ENCODE assay signal across 14 mouse cellular contexts in genomic region chr17:85352731-85353130, GRCm38 (mm10).
A peak's percentile ranks its signal among the peaks of the same experiment; 100 is the strongest.
DNase-seq lines count a peak whose midpoint lies in the region; TF ChIP-seq lines count a peak whose summit lies in the region.
"Had no signal": no experiment of that assay in that cellular context is flagged by ENCODE, and none has a peak within 500 bp of the region (broad histone marks: within the 10 kb centered on the region; RNA-seq: fewer than 3 reads in every experiment).

No protein-coding gene starts in this region.

- DNase-seq in cerebellum, postnatal 10 days = peak; percentile 50 to 52
- DNase-seq in cerebellum, adult 9-10 months = no peak
- DNase-seq in layer of hippocampus, adult 2 months (ENCODE audit: low spot score in 2 of 2) = no peak
- no peak for DNase-seq in layer of hippocampus, adult 9-11 months
- peak; percentile 36 for DNase-seq in A20 (ENCODE audit: low read depth, low spot score)
- peak; percentile 1 for DNase-seq in MEL-GATA-1-ER (ENCODE audit: extremely low read depth, low read depth)
- no peak for DNase-seq in urinary bladder, postnatal 25 days (ENCODE audit: low spot score)
- DNase-seq in layer of hippocampus, postnatal 25 days (ENCODE audit: extremely low spot score in 1 of 2, low spot score in 1 of 2) = no peak
- DNase-seq: layer of hippocampus, postnatal 36 days; retina, postnatal 1 day had no signal

- H3K4me3 ChIP-seq in layer of hippocampus, adult 2 months = no peak overlapping the region
- H3K4me3 ChIP-seq: heart, embryonic 13.5 days; hindbrain, embryonic 13.5 days; midbrain, embryonic 15.5 days; neural tube, embryonic 13.5 days had no signal

- peak; percentile 56 for TF ChIP-seq CTCF in layer of hippocampus, adult 2 months (conservative IDR thresholded peaks at IDR 0.05)

- no peak overlapping the region for H3K27ac ChIP-seq in layer of hippocampus, adult 2 months
- H3K27ac ChIP-seq: heart, embryonic 13.5 days; hindbrain, embryonic 13.5 days; midbrain, embryonic 15.5 days; neural tube, embryonic 13.5 days had no signal

Comparison
In these comparisons a context has a peak if more than half of its experiments do, and no peak if none do; other contexts are left out.
1. DNase-seq: peak in cerebellum, postnatal 10 days (2 of 2), A20 (single experiment) and MEL-GATA-1-ER (single experiment); none in cerebellum, adult 9-10 months (single experiment), layer of hippocampus, adult 2 months (0 of 2), layer of hippocampus, adult 9-11 months (single experiment), urinary bladder, postnatal 25 days (single experiment) and layer of hippocampus, postnatal 25 days (0 of 2).